Mouse (Mus musculus) myocyte (in vitro differentiated cells): ENCODE data around the gene Mcm5.

Experiments used
- E2F4 ChIP-seq: IDR thresholded peaks from one replicate; pipeline ENCODE4 v1.6.1; 2011; ENCODE audit warnings: mild to moderate bottlenecking, control low read depth, moderate library complexity; ENCODE audit not compliant: insufficient read depth
- MAX ChIP-seq: IDR thresholded peaks from one replicate; pipeline ENCODE4 v1.6.1; 2011; ENCODE audit warnings: low read depth, mild to moderate bottlenecking, control low read depth
- MYOG ChIP-seq, 3 experiments: IDR thresholded peaks; one replicate each; pipeline ENCODE4 v1.6.1; 2011; ENCODE audit warnings: control low read depth in 2 of 3, low read depth in 2 of 3, mild to moderate bottlenecking in 2 of 3; ENCODE audit not compliant: insufficient read length in 2 of 3, control insufficient read depth in 1 of 3, insufficient read depth in 1 of 3
- POLR2A ChIP-seq: IDR thresholded peaks from one replicate; pipeline ENCODE4 v1.6.1; 2011; ENCODE audit warnings: low read depth, mild to moderate bottlenecking, control low read depth, moderate library complexity; ENCODE audit not compliant: insufficient read length
- TCF12 ChIP-seq: IDR thresholded peaks from one replicate; pipeline ENCODE4 v1.6.1; 2011; ENCODE audit warnings: mild to moderate bottlenecking, control low read depth; ENCODE audit not compliant: poor library complexity, insufficient read depth, severe bottlenecking

DNA sequence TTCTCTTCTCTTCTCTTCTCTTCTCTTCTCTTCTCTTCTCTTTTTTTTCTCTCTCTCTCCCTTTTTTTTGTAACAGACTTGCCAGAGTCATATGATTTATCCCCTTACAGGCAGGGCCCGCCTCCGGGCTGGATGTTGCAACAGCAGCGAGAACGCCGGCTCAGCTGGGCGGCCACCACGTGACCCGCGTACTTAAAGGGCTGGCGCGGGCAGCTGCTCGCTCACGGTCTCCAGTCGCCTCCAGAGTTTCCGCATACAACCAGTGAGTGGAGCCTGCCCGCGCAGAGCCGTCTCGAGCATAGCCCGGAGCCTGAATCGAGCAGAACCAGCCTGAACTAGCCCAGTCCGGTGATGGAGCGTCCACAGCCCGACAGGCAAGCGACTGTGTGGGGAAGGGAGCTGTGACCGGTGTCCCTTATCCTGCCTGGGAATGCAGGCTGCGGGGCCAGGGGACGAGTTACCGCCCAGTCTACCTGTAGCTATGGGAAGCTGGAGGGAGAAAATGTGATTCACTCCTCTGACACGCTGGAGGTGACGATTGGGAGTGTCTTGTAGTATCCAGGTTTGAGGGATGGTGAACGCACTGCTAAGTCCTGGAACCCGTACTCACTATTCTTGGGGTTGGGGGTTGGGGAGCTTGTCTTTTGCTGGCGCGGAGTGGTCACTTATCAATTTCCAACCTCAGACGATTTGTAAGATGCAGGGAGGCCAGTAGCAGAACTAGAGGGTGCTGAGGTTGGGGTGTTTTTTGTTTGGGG, 15.8 kb upstream of the Mcm5 start, which contains the start of gene Hmox1:
- TF ChIP-seq MAX (no peak), MYOG (IDR thresholded peaks at IDR 0.05; ENCODE audit: control insufficient read depth in 1 of 3, insufficient read depth in 1 of 3, insufficient read length in 2 of 3, low read depth in 2 of 3) (peak in 2 of 3 experiments; percentile 70 to 91), POLR2A (peak; percentile 100), E2F4 (peak; percentile 29), TCF12 (no peak)
